Mouse (Mus musculus): ENCODE data around the gene Gria2. TPM values are rescaled to one million over a fixed set of nuclear protein-coding genes. Genes with fewer than 3 reads are reported as not detected.

The Gria2 gene
- polyA plus RNA-seq, 1 experiment from 2014 or later: not detected

GRCm38 (mm10) chr3:80652213-80652612, 150.4 kb downstream of the Gria2 start:
- no peak for ATAC-seq
- Histone ChIP-seq H3K4me2 (ENCODE audit: low read depth, low read length) (no peak overlapping the region), H3K4me1 (ENCODE audit: insufficient read depth) (no peaks in the 10 kb centered on the region), H3K27me3 (ENCODE audit: insufficient read depth, low read length) (no peaks in the 10 kb centered on the region), H3K36me3 (replicated peaks; ENCODE audit: insufficient read depth, low read length) (no peaks in the 10 kb centered on the region), H3K9ac (replicated peaks) (no peak overlapping the region), H3K27ac (ENCODE audit: low read depth) (no peak overlapping the region), H3K4me3 (ENCODE audit: low read depth, low read length) (no peak overlapping the region), H3K9me3 (ENCODE audit: low read length) (no peaks in the 10 kb centered on the region)
- WGBS (ENCODE audit: insufficient replicate concordance): 81% methylated on average over 5 of the region's 5 CpGs
- no peak for DNase-seq
- TF ChIP-seq CTCF (IDR thresholded peaks at IDR 0.05; ENCODE audit: low read depth) (no peak), EP300 (IDR thresholded peaks at IDR 0.05; ENCODE audit: low read depth) (no peak)

Small RNA genes within 50 kb of the gene (microRNA-seq; reads per million reads assigned to microRNA genes)
- not detected for gene Gm25749

Other genes starting within 250 kb of the Gria2 start
- 0.04 and 0.05 TPM in 2 replicates for gene Glrb, start 110.8 kb upstream of the Gria2 start, polyA plus RNA-seq (2015; fragmentation: Nextera tagmentation; extraction: Ambion mirVana)
- 0.88 and 0.91 TPM in 2 replicates for gene Pdgfc, start 233.6 kb upstream of the Gria2 start, polyA plus RNA-seq (2015; fragmentation: Nextera tagmentation; extraction: Ambion mirVana)